Mouse (Mus musculus) CH12.LX (cell line): Measurements from ENCODE around the gene Gm20388. TPM values are rescaled to one million over a fixed set of nuclear protein-coding genes. Genes with fewer than 3 reads are reported as not detected.
A peak's percentile ranks its signal among the peaks of the same experiment; 100 is the strongest.

ENCODE experiments used
- DNase-seq: peaks from one replicate; pipeline ENCODE4 v3.0.0-alpha.2; 2013; ENCODE audit errors: extremely low read depth
- H3K27ac ChIP-seq: 2 replicates; pipeline ENCODE4 v1.5.1; 2012; ENCODE audit warnings: low read depth, mild to moderate bottlenecking, control low read depth, moderate library complexity; ENCODE audit not compliant: insufficient read depth
- H3K27me3 ChIP-seq: replicated peaks from 2 replicates; pipeline ENCODE3; 2012; ENCODE audit warnings: inconsistent platforms
- H3K36me3 ChIP-seq, 2 experiments: replicated peaks in 1 of 2; 2 replicates each; pipeline versions ENCODE3 to v1.6.1; 2012; ENCODE audit warnings: inconsistent platforms in 1 of 2, low read length in 1 of 2, mild to moderate bottlenecking in 1 of 2, mixed read lengths in 1 of 2, moderate library complexity in 1 of 2; ENCODE audit not compliant: control insufficient read depth in 1 of 2, insufficient read depth in 1 of 2
- H3K4me1 ChIP-seq, 2 experiments: 2 replicates each; pipeline ENCODE4 v1.6.1; 2012; ENCODE audit warnings: inconsistent platforms in 1 of 2, moderate library complexity in 1 of 2; ENCODE audit not compliant: insufficient read depth in 2 of 2, control insufficient read depth in 1 of 2
- H3K4me2 ChIP-seq: 2 replicates; pipeline ENCODE4 v1.6.1; 2012; ENCODE audit warnings: low read depth, mild to moderate bottlenecking, control low read depth; ENCODE audit not compliant: poor library complexity, insufficient read depth, severe bottlenecking
- H3K4me3 ChIP-seq, 3 experiments: fragments of 150-350 bp in 1 of 3; sonication (generic) in 1 of 3; replicated peaks in 1 of 3; 2 replicates each; pipeline versions ENCODE3 to v1.5.1; 2011 to 2012; ENCODE audit warnings: low read depth in 2 of 3, low read length in 2 of 3, mild to moderate bottlenecking in 2 of 3, moderate library complexity in 2 of 3, control low read depth in 1 of 3, improper control_type of control experiment in 1 of 3, inconsistent platforms in 1 of 3, mixed read lengths in 1 of 3; ENCODE audit not compliant: poor library complexity in 1 of 3
- H3K79me2 ChIP-seq: replicated peaks from 2 replicates; pipeline ENCODE4 v1.6.1; 2012; ENCODE audit warnings: mild to moderate bottlenecking, moderate library complexity; ENCODE audit not compliant: control insufficient read depth, poor library complexity, insufficient read depth, severe bottlenecking; ENCODE audit errors: extremely low read depth
- H3K9ac ChIP-seq: 2 replicates; pipeline ENCODE4 v1.6.1; 2012; ENCODE audit warnings: low read depth, mild to moderate bottlenecking, control low read depth, moderate library complexity; ENCODE audit not compliant: insufficient read depth
- H3K9me3 ChIP-seq: replicated peaks from 2 replicates; pipeline ENCODE3; 2012; ENCODE audit warnings: low read length, inconsistent platforms, mixed read lengths
- BHLHE40 ChIP-seq: IDR thresholded peaks from 2 replicates; pipeline ENCODE4 v1.6.1; 2011; ENCODE audit warnings: mild to moderate bottlenecking, low read depth, low read length, improper control_type of control experiment
- GABPA ChIP-seq: IDR thresholded peaks from 2 replicates; pipeline ENCODE4 v1.6.1; 2012; ENCODE audit warnings: low read depth, low read length, improper control_type of control experiment, inconsistent platforms; ENCODE audit not compliant: insufficient replicate concordance
- MEF2A ChIP-seq: IDR thresholded peaks from 2 replicates; pipeline ENCODE4 v1.6.1; 2014; ENCODE audit warnings: low read depth, mild to moderate bottlenecking, inconsistent platforms, low read length, improper control_type of control experiment, borderline replicate concordance
- MXI1 ChIP-seq: IDR thresholded peaks from 2 replicates; pipeline ENCODE4 v1.6.1; 2011; ENCODE audit warnings: mild to moderate bottlenecking, low read depth, low read length, improper control_type of control experiment
- NELFE ChIP-seq: IDR thresholded peaks from 2 replicates; pipeline ENCODE4 v1.6.1; 2011; ENCODE audit warnings: low read depth, low read length, improper control_type of control experiment
- PAX5 ChIP-seq: IDR thresholded peaks from 2 replicates; pipeline ENCODE4 v1.6.1; 2012; ENCODE audit warnings: low read length, inconsistent platforms, mixed read lengths
- SIN3A ChIP-seq: IDR thresholded peaks from 2 replicates; pipeline ENCODE4 v1.6.1; 2012; ENCODE audit warnings: low read length, improper control_type of control experiment, inconsistent platforms
- TBP ChIP-seq: conservative IDR thresholded peaks from 2 replicates; pipeline ENCODE4 v1.6.1; 2011; ENCODE audit warnings: low read depth, low read length, improper control_type of control experiment
- TCF12 ChIP-seq: IDR thresholded peaks from 2 replicates; pipeline ENCODE4 v1.6.1; 2014; ENCODE audit warnings: low read depth, mild to moderate bottlenecking, inconsistent platforms, low read length, improper control_type of control experiment
- USF1 ChIP-seq: IDR thresholded peaks from 2 replicates; pipeline ENCODE4 v1.6.1; 2014; ENCODE audit warnings: low read depth, mild to moderate bottlenecking, inconsistent platforms, low read length, improper control_type of control experiment
- dilution Hi-C: fragments of 300-500 bp; cut with MboI; formaldehyde crosslinking; loops from 2 replicates; pipeline ENCODE4 v1.14.3; 2020; ENCODE audit warnings: low sequenced_read_pairs; ENCODE audit not compliant: extremely low pct_unique_long_range_greater_than_20kb, extremely low pct_ligation_motif_present
- in situ Hi-C: fragments of 300-500 bp; cut with MboI; formaldehyde crosslinking; loops from 3 replicates; pipeline ENCODE4 v1.14.3; 2019; ENCODE audit warnings: low sequenced_read_pairs, low pct_ligation_motif_present, low pct_unique_long_range_greater_than_20kb, mixed read lengths
- polyA plus RNA-seq: library from polyadenylated mRNA; unstranded; fragments of >175 nt; gene quantifications from 2 replicates; pipeline ENCODE4 v1.2.1, GENCODE M21; 2012; ENCODE audit warnings: low read depth; ENCODE audit not compliant: insufficient read length
- total RNA-seq, 2 experiments: library from RNA; depleted of rRNA; stranded (reverse); fragments of 300-350 nt in 1 of 2; fragments of >200 nt in 1 of 2; gene quantifications; 2 replicates each; pipeline ENCODE4 v1.2.3; 2012 to 2014

Gene Gm20388
- total and polyA plus RNA-seq, 3 experiments = 14.8 to 26.3 (median 22.2) TPM

- H3K4me1 ChIP-seq = peaks cover 8 to 36% of the 10 kb centered on the region in 2 experiments; a peak in 3 of 4 replicates
- H3K4me3 ChIP-seq = no peak overlapping the region
- dilution Hi-C loops (no loop called here), in situ Hi-C loops (no loop called here)
- no peak overlapping the region for H3K27ac ChIP-seq
- H3K9me3 ChIP-seq = peaks cover 5% of the 10 kb centered on the region
- no peak for TF ChIP-seq TBP
- no peak for TF ChIP-seq MEF2A
- TF ChIP-seq BHLHE40 = peak; percentile 74
- H3K36me3 ChIP-seq = no peaks in the 10 kb centered on the region
- no peak for DNase-seq
- H3K79me2 ChIP-seq = no peaks in the 10 kb centered on the region
- H3K27me3 ChIP-seq = no peaks in the 10 kb centered on the region
- H3K4me2 ChIP-seq = 0 out of 2 replicates have a peak overlapping the region, but pooled peaks have one; percentile 43
- H3K9ac ChIP-seq = no peak overlapping the region
These were observed 4168.3 kb downstream of the Gm20388 start for GRCm38 (mm10) chr8:124078969-124079368.

DNA sequence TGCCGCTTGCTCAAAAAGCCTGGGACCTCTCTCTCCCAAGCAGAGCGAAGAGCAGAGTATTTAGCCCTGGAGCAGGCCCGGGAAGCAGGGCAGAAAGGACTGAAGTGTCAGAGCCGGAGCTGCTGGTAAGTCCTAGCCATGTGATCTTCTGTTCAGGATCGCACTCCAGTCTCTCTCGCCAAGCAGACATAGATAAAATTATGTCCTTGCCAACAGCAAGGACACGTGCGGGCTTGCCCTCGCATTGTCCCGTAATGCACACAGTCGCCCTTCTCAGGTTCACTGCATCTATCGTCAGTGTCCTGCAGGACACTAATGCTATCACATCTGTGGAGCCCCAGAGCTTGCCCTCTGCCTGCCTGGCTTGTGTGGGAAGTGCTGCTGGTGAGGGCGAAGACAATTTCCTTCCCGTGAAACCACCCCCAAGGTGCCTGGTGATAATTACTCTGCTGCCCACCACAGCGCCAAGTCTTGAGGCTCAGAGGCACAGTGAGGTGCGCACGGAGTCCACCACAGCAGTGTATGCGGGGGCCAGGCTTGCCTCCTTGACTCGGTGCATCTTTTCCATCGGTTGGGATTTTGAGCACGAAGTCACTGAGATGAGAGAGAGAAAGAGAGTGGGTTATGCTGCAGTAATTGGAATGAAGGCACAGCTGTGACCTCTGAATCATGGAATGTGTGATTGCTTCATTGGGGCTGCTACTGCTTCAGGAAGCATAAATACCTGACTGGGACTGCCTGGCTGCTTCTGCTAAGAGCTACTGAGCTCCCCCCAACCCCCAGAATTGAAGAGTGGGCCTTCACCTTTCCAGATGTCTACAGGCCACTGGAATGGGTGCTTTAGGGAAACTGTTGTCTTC is 4170.1 kb downstream of the Gm20388 start:
- H3K79me2 ChIP-seq = no peaks in the 10 kb centered on the region
- H3K9me3 ChIP-seq = peaks cover 5% of the 10 kb centered on the region
- no peak overlapping the region for H3K4me3 ChIP-seq
- TF ChIP-seq USF1 (no peak), SIN3A (no peak), GABPA (no peak), NELFE (no peak), MXI1 (no peak), MEF2A (no peak)
- DNase-seq = no peak
- H3K4me2 ChIP-seq = no peak overlapping the region
- H3K9ac ChIP-seq = no peak overlapping the region
- dilution Hi-C loops (no loop called here), in situ Hi-C loops (loop anchor here (10.0 kb wide), 1 partner anchor 204 kb away; no protein-coding TSS in a partner anchor)
- no peak overlapping the region for H3K27ac ChIP-seq
- H3K4me1 ChIP-seq = peaks cover 16 to 47% of the 10 kb centered on the region in 2 experiments
- no peaks in the 10 kb centered on the region for H3K27me3 ChIP-seq
- no peaks in the 10 kb centered on the region for H3K36me3 ChIP-seq

DNA sequence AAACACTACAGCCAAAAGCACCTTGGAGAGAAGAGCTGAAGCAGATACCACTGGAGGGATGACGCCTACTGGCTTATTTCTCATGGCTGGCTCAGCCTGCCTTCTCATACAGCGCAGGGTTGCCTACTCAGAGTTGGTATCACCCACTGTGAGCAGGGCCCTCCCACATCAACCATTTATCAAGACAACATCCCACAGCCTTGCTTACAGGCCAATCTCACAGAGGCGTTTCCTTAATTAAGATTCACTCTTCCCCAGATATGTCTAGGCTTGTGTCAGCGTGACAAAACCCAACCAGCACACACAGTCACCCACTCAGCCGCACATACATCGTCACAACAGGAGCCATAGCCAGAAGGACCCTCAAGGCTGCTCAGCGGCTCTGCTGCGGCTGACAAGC is 4172.0 kb downstream of the Gm20388 start:
- Histone ChIP-seq H3K79me2 (no peaks in the 10 kb centered on the region), H3K27ac (no peak overlapping the region), H3K36me3 (no peaks in the 10 kb centered on the region), H3K4me1 (peaks cover 29 to 65% of the 10 kb centered on the region in 2 experiments), H3K4me3 (no peak overlapping the region), H3K27me3 (no peaks in the 10 kb centered on the region), H3K9ac (no peak overlapping the region), H3K9me3 (peaks cover 5% of the 10 kb centered on the region), H3K4me2 (no peak overlapping the region)
- TF ChIP-seq TCF12 (no peak), MXI1 (no peak), PAX5 (no peak)
- in situ Hi-C loops (loop anchor here (10.0 kb wide), 1 partner anchor 202 kb away; no protein-coding TSS in a partner anchor), dilution Hi-C loops (no loop called here)
- no peak for DNase-seq
